Mouse (Mus musculus): Measurements from ENCODE around the gene Melk. TPM values are rescaled to one million over a fixed set of nuclear protein-coding genes. Genes with fewer than 3 reads are reported as not detected.
A peak's percentile ranks its signal among the peaks of the same experiment; 100 is the strongest.

Gene Melk
- polyA plus RNA-seq (2017; shearing (Covaris generic)) = 10 to 100 TPM; 10.4 to 14.9 TPM

DNA sequence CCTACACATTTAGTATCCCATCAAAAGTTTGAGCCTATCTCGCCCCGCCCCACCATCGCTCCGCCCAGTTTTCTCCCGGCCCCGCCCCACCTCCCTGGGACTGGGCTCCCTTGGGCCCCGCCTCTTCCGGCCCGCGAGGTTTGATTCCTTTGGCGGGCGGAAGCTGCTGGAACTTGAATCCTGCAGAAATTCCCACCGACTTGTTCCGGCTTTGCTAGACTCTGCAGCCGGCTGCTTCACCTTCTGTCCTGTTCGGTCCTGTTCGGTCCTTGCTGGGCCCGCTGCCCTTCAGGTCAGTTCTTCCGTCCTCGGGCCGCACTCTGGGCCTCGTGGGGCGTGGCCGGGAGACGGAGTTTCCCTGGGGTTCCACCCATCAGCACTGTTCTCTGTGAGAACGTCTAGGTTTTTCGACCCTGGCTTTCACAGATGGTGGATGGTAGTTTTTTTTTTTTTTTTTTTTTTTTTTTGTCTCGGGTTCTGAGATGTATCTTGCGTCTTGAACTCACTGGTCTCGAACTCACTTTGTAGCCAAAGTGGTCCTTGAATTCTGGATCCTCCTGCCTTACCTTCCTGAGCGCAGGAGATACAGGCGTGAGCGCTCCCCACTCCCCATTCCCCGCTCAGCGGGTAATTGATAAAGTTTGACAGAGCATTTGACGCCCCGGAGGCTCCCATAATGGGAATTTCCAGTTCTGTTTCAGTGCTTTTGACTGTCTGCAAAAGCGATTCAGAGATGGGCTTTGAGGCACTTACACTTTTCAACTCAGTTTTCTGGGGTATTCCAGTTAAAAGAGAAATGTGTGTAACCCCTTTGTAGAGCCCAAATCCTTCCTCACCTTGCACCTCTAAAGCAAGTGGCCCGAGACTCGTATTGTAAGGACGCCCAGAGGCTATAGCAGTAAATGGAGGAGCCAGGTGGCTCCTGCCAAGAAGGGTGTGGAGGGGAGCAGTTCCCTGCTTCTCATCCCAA is at the start of gene Melk:
TSS of gene Melk (plus strand) at position 96 of the 970 bp plus-strand sequence.
- ATAC-seq = peak; percentile 93

- no peak for ATAC-seq
Observed at GRCm38 (mm10) chr4:44251521-44251920, 49.2 kb upstream of the Melk start.

DNA sequence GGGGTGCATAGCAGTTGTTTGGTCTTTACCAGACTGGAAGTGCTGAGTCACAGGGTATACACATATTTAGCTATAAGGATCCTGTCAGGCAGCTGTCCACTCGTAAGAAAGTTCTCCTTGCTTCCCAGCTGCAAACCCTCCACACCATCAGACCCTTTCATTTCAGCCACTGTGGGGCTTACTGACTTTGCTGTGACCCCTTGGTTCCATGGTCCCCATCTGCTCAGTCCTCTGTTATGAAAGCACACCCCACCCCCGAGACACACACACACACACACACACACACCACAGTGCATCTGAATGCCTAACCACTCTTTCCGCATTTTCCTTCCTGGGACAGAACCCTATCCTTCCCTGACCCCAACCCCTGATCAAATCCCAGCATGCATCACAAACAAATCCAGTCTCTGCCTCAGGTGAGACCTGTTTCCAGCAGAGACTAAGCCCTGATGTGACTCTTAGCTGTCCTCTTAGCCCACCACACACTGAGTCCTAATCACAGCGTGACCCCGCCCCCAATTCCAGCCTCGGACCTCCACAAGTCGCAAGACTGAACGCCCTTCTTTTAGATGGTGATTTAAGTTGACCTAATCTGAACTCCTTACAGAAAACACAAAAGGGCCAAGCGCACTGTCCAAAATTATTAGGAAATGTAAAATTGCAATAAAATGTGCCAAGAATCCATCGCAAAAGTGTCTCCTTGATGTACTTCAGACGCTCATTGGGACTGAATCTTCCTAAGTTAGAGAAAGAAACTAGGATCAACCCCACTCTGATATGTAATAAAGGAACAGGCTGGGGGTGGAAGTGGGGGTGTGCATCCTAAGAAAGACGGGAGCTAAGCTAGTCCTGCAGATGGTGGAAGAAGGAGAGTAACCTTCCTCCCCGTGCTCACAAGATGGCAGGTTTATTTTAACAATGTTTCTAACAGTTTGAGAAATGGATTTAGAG is 48.4 kb upstream of the Melk start:
- ATAC-seq = no peak

DNA sequence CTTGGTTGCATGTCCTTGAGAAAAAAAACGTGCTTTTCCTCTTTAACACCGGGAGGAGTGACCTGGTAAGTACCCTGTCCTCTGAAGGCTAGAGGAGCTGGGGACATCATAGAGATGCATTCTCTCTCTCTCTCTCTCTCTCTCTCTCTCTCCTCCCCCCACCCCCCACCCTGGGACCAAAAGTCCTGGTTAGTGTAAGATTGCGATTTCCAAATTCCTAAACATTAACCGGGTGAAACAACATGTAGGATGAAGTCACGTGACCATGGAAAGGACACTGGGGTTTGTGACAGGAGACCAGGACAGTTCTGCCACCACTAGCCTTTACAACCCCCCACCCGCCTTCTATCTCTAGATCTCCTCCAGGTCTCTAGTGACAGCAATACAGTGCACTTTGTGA is 47.5 kb upstream of the Melk start:
- no peak for ATAC-seq

- no peak for ATAC-seq
Observed at GRCm38 (mm10) chr4:44254579-44254978, 46.1 kb upstream of the Melk start.

DNA sequence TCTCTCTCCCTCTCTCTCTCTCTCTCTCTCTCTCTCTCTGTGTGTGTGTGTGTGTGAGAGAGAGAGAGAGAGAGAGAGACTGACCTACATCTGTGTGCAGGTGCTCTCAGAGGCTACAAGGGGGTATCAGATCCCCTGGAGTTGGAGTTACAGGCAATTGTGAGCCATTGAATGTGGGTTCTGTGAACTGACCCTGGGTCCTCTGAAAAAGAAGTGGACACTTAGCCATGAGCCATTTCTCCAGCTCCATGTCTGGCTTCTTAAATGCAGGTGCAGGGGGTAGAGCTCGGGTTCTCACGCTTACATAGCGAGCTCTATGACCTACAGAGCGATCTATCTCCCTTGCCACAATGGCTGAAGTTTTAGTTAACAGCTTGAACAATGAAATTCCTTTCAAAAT is 41.5 kb upstream of the Melk start:
- no peak for ATAC-seq

DNA sequence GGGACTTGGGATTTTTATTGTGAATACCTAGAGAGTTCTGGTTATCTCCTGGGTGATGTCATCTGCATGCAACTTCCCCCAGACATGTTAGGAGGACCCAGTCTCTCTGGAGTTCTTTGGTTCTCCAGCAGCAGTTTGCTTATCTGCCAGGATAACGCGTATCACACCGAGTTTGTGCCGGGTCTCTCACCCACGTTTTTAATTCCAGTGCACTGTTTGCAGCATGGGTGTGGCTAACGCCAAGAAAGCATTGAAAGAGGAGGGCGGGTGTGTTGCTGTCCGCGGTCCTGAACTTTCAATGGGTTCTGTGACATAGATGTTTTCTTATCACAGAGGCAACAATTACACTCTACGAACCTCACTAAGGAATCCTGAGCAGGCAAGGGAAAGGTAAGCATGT is 40.4 kb upstream of the Melk start:
- no peak for ATAC-seq

- ATAC-seq = no peak
Observed at GRCm38 (mm10) chr4:44265500-44265899, 35.2 kb upstream of the Melk start.

GRCm38 (mm10) chr4:44267437-44267836 is 33.2 kb upstream of the Melk start:
- ATAC-seq = no peak

DNA sequence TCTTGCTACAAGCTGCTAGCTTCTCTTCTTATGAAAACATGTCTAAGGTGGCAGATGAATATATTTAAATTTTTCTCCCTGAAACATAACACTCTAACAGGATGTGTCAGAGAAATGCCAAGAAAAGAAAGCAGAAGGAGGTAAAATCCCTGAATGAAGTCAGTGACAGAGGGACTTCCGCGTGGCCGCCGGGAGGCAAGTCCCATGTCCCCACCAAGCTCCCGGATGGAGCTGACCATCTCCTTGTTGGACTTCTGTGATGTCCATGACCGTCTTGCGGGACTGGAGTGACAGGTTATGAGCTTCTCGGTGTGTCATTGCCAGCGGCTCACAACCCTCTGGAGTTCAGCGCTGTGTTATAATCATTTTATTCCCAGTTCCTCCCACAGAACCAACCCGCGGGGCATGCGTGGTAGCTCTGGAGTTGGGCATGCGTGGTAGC is 31.3 kb upstream of the Melk start:
- no peak for ATAC-seq

- ATAC-seq = peak; percentile 97
Observed at GRCm38 (mm10) chr4:44271134-44271533, 29.5 kb upstream of the Melk start.

- no peak for ATAC-seq
Observed at GRCm38 (mm10) chr4:44281597-44282265, 18.9 kb upstream of the Melk start.

GRCm38 (mm10) chr4:44292534-44292933 is 8.1 kb upstream of the Melk start:
- ATAC-seq = peak; percentile 52

- ATAC-seq = no peak
Observed at GRCm38 (mm10) chr4:44295837-44296236, 4.8 kb upstream of the Melk start.

DNA sequence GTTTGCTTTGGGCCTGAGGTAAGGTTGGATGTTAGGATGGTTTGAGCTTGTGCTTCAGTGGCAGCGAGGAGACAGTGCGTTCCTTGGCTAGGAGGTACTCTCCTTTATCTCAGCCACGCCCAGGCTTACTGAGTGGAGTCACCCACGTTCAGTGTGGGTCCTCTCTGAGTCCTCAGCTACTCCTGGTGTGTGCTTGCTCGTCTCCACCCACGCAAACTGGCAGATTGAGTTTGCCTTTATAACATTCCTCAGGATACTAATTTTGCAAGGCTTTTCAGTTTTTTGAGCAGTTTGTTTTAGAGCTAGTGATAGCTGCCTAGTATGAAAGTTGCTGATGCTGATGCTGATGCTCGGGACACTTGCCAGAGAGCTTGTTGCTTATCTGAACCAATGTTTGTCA is 5.9 kb downstream of the Melk start:
- no peak for ATAC-seq

- no peak for ATAC-seq
Observed at GRCm38 (mm10) chr4:44310429-44310828, 9.8 kb downstream of the Melk start.

GRCm38 (mm10) chr4:44310911-44311310 is 10.2 kb downstream of the Melk start:
- no peak for ATAC-seq

- peak; percentile 85 for ATAC-seq
Observed at GRCm38 (mm10) chr4:44316270-44316809, 15.7 kb downstream of the Melk start.

- no peak for ATAC-seq
Observed at GRCm38 (mm10) chr4:44320448-44320847, 19.8 kb downstream of the Melk start.

DNA sequence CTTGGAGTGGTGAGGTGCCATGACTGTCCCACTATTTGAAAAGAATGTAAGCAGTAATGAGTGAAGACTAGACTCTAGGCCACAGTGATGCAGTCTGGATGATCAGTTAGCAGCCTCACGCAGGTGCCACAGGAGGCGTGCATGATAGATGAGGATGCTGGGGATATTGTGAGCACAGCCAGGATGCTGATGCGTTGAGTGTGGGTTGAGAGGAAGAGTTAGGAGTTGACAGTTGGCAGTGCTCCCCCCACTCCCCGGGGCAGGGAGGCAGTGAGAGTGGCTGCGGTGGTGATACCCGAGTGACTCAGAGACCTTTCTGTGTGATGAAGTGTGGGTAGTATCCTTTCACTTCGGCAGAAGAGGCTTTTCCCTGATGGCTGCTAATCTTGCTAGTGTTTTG is 21.4 kb downstream of the Melk start:
- no peak for ATAC-seq

- ATAC-seq = no peak
Observed at GRCm38 (mm10) chr4:44325453-44325852, 24.8 kb downstream of the Melk start.

- ATAC-seq = no peak
Observed at GRCm38 (mm10) chr4:44326721-44327120, 26.0 kb downstream of the Melk start.

Measured in activated CD4-positive, CD25-positive, alpha-beta regulatory T cell, adult 4 months (primary cell).